Comparison of ENCODE assay signal across 25 mouse cellular contexts in genomic region chr9:50816512-50816911, GRCm38 (mm10). TPM values are rescaled to one million over a fixed set of nuclear protein-coding genes. Genes with fewer than 3 reads are reported as not detected.
A peak's percentile ranks its signal among the peaks of the same experiment; 100 is the strongest.
DNase-seq lines count a peak whose midpoint lies in the region; ATAC-seq and TF ChIP-seq lines count a peak whose summit lies in the region.
"Had no signal": no experiment of that assay in that cellular context is flagged by ENCODE, and none has a peak within 500 bp of the region (broad histone marks: within the 10 kb centered on the region; RNA-seq: fewer than 3 reads in every experiment).

No protein-coding gene starts in this region.

- ATAC-seq in liver, embryonic 14.5 days (ENCODE audit: insufficient read depth) = peak; percentile 84
- 0 out of 2 replicates have a peak, but pooled peaks have one; percentile 16 for ATAC-seq in megakaryocyte progenitor cell, adult 5-6 weeks (replicated peaks; ENCODE audit: poor library complexity)
- ATAC-seq: activated CD4-positive, CD25-positive, alpha-beta regulatory T cell, adult 4 months; forebrain, embryonic 16.5 days; hindbrain, postnatal 0 days; Patski had no signal

- no peak for TF ChIP-seq CTCF in liver, embryonic 14.5 days (IDR thresholded peaks at IDR 0.05; ENCODE audit: low read depth)

- H3K36me3 ChIP-seq in liver, embryonic 14.5 days (replicated peaks; ENCODE audit: control insufficient read depth, insufficient read depth, low read depth) = peaks cover 9% of the 10 kb centered on the region

- WGBS in liver, embryonic 14.5 days (ENCODE audit: insufficient replicate concordance) = 59% methylated on average over 1 of the region's 1 CpGs

- peak; percentile 99 for TF ChIP-seq EP300 in liver, embryonic 14.5 days (IDR thresholded peaks at IDR 0.05; ENCODE audit: low read depth)

- H3K9ac ChIP-seq in liver, embryonic 14.5 days (replicated peaks) = no peak overlapping the region
- H3K9ac ChIP-seq: embryonic facial prominence, embryonic 15.5 days; forebrain, embryonic 12.5 days; heart, embryonic 15.5 days; hindbrain, embryonic 13.5 days had no signal

- peaks cover 3% of the 10 kb centered on the region for H3K9me3 ChIP-seq in liver, embryonic 14.5 days (ENCODE audit: control insufficient read depth, low read length)
- H3K9me3 ChIP-seq: embryonic facial prominence, embryonic 15.5 days; forebrain, embryonic 12.5 days; heart, embryonic 15.5 days; hindbrain, embryonic 13.5 days had no signal

- peak overlapping the region; percentile 78 for H3K27ac ChIP-seq in liver, embryonic 14.5 days
- H3K27ac ChIP-seq: embryonic facial prominence, embryonic 15.5 days; forebrain, embryonic 12.5 days; gastrocnemius, adult 2 months; heart, embryonic 15.5 days; hindbrain, embryonic 13.5 days; hindbrain, postnatal 0 days had no signal

- DNase-seq in spleen, adult 12 weeks (ENCODE audit: low spot score) = peak; percentile 59
- no peak for DNase-seq in spleen, adult 18-20 months
- peak; percentile 74 for DNase-seq in liver
- DNase-seq in liver, embryonic 14.5 days (ENCODE audit: low read depth in 3 of 3, low spot score in 3 of 3) = peak; percentile 77 to 91 (median 86)
- no peak for DNase-seq in cerebellum, postnatal 36 days
- DNase-seq in layer of hippocampus, adult 11-12 months (ENCODE audit: low spot score) = no peak
- DNase-seq in natural killer cell, adult 2 months (ENCODE audit: low spot score in 2 of 2) = no peak
- DNase-seq: adrenal gland, postnatal 14 days; cerebellum, adult 18-20 months; cerebellum, postnatal 10 days; embryo, embryonic 11 days; gastrocnemius, adult 2 months; gastrocnemius, postnatal 25 days; heart, adult 18-20 months; heart, postnatal 14 days had no signal

- peak overlapping the region; percentile 23; the same call in 1 of the 2 replicates for H3K4me2 ChIP-seq in liver, embryonic 14.5 days (ENCODE audit: low read depth)
- H3K4me2 ChIP-seq: embryonic facial prominence, embryonic 15.5 days; forebrain, embryonic 12.5 days; heart, embryonic 11.5 days; heart, embryonic 15.5 days; hindbrain, embryonic 13.5 days had no signal

- no peaks in the 10 kb centered on the region for H3K27me3 ChIP-seq in liver, embryonic 14.5 days (ENCODE audit: control insufficient read depth, insufficient read depth, low read length)
- H3K27me3 ChIP-seq: embryonic facial prominence, embryonic 15.5 days; forebrain, embryonic 12.5 days; heart, embryonic 15.5 days; hindbrain, embryonic 13.5 days; Patski had no signal

- H3K4me3 ChIP-seq in liver, embryonic 14.5 days (ENCODE audit: insufficient read depth in 1 of 2, low read depth in 2 of 2, low read length in 2 of 2) = no peak overlapping the region
- H3K4me3 ChIP-seq: embryonic facial prominence, embryonic 15.5 days; forebrain, embryonic 12.5 days; gastrocnemius, adult 2 months; heart, embryonic 15.5 days; hindbrain, embryonic 13.5 days had no signal

- peaks cover 49 to 54% of the 10 kb centered on the region in 2 experiments for H3K4me1 ChIP-seq in liver, embryonic 14.5 days (replicated peaks; ENCODE audit: control insufficient read depth in 2 of 2, insufficient read depth in 2 of 2, low read length in 1 of 2)
- H3K4me1 ChIP-seq: embryonic facial prominence, embryonic 15.5 days; forebrain, embryonic 12.5 days; heart, embryonic 15.5 days; hindbrain, embryonic 13.5 days had no signal

RNA-seq across cellular contexts. Expression of gene Ppp2r1b, which starts 28.6 kb away (rescaled TPM):
- polyA plus RNA-seq in liver, embryonic 14.5 days (2012; rRNA removed) = 20.9 and 27.7 TPM in 2 replicates
- polyA plus RNA-seq in liver, embryonic 14.5 days (2014; fragmentation: Nextera tagmentation; extraction: Ambion mirVana) = 69.1 and 75.0 TPM in 2 replicates
- 39.5 and 40.0 TPM in 2 replicates for total RNA-seq in megakaryocyte progenitor cell, adult 5-6 weeks (2015)
- 47.9 and 55.2 TPM in 2 replicates for total RNA-seq in megakaryocyte progenitor cell, adult 5-6 weeks (2017)

RNA-seq across cellular contexts. Expression of gene 1110032A03Rik, which starts 41.2 kb away (rescaled TPM):
- polyA plus RNA-seq in liver, embryonic 14.5 days (2012; rRNA removed) = 11.4 and 11.5 TPM in 2 replicates
- 15.8 and 16.9 TPM in 2 replicates for polyA plus RNA-seq in liver, embryonic 14.5 days (2014; fragmentation: Nextera tagmentation; extraction: Ambion mirVana)
- 19.5 and 19.7 TPM in 2 replicates for total RNA-seq in megakaryocyte progenitor cell, adult 5-6 weeks (2015)
- 13.3 and 16.4 TPM in 2 replicates for total RNA-seq in megakaryocyte progenitor cell, adult 5-6 weeks (2017)

RNA-seq across cellular contexts. Expression of gene Alg9, which starts 41.7 kb away (rescaled TPM):
- 10.1 and 10.8 TPM in 2 replicates for polyA plus RNA-seq in liver, embryonic 14.5 days (2012; rRNA removed)
- 12.7 and 13.5 TPM in 2 replicates for polyA plus RNA-seq in liver, embryonic 14.5 days (2014; fragmentation: Nextera tagmentation; extraction: Ambion mirVana)
- 23.2 and 30.8 TPM in 2 replicates for total RNA-seq in megakaryocyte progenitor cell, adult 5-6 weeks (2015)
- total RNA-seq in megakaryocyte progenitor cell, adult 5-6 weeks (2017) = 21.4 and 24.7 TPM in 2 replicates

RNA-seq across cellular contexts. Expression of gene Fdxacb1, which starts 48.5 kb away (rescaled TPM):
- 4.0 and 5.2 TPM in 2 replicates for polyA plus RNA-seq in liver, embryonic 14.5 days (2012; rRNA removed)
- 9.4 and 12.8 TPM in 2 replicates for polyA plus RNA-seq in liver, embryonic 14.5 days (2014; fragmentation: Nextera tagmentation; extraction: Ambion mirVana)
- 6.9 and 7.8 TPM in 2 replicates for total RNA-seq in megakaryocyte progenitor cell, adult 5-6 weeks (2015)
- 6.0 and 7.0 TPM in 2 replicates for total RNA-seq in megakaryocyte progenitor cell, adult 5-6 weeks (2017)

Comparison
In these comparisons a context has a peak if more than half of its experiments do, and no peak if none do; other contexts are left out.
1. DNase-seq: peak in spleen, adult 12 weeks (single experiment), liver (single experiment) and liver, embryonic 14.5 days (3 of 3); none in spleen, adult 18-20 months (0 of 2), cerebellum, postnatal 36 days (0 of 2), layer of hippocampus, adult 11-12 months (single experiment) and natural killer cell, adult 2 months (0 of 2).